Mouse (Mus musculus) E14TG2a.4 (cell line): ENCODE data around the gene Alb.

Source experiments
- CTCF ChIP-seq: conservative IDR thresholded peaks from 2 replicates; pipeline ENCODE4 v1.5.1; 2014; ENCODE audit warnings: low read length
- NANOG ChIP-seq: IDR thresholded peaks from 2 replicates; pipeline ENCODE4 v1.6.1; 2014; ENCODE audit warnings: borderline replicate concordance, low read length, mixed read lengths

GRCm38 (mm10) chr5:90500714-90501113, 40.0 kb downstream of the Alb start:
- peak; percentile 97 for TF ChIP-seq CTCF
- no peak for TF ChIP-seq NANOG
